Mouse (Mus musculus) ES-E14 (cell line): ENCODE data around the gene Gdpgp1.

Experiments used
- MAFK ChIP-seq: IDR thresholded peaks from 2 replicates; pipeline ENCODE4 v1.6.1; 2014; ENCODE audit warnings: mild to moderate bottlenecking, low read depth, low read length, inconsistent platforms; ENCODE audit not compliant: insufficient read depth
- ZC3H11A ChIP-seq: IDR thresholded peaks from 2 replicates; pipeline ENCODE4 v1.6.1; 2012; ENCODE audit warnings: low read depth, mild to moderate bottlenecking, inconsistent platforms, low read length, borderline replicate concordance

DNA sequence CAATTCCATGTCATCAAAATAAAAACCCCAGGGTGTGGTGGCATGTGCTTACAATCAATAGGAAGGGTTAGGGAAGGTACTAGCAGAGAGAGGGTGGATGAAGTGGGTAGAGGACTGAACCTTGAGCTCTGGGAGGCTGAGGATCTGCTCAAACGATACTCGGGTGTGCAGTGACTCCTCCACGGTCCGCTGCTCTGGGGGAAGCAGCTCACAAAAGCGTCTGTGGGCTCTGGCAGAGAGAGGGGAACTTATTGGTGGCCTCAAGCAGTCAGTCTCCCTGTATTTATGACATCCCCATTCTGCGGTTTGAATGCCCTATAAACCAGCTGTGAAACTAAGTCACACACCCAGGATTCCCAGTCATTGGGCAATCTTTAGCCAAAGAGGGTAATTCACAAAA, 2.5 kb upstream of the Gdpgp1 start:
- TF ChIP-seq ZC3H11A (no peak), MAFK (no peak)
